Mouse (Mus musculus) lung, postnatal 0 days (tissue): Measurements from ENCODE around the gene Msi2. TPM values are rescaled to one million over a fixed set of nuclear protein-coding genes. Genes with fewer than 3 reads are reported as not detected.

Experiments used
- ATAC-seq: fragments of 200-750 bp; cut with Nextera tagmentation; 2 replicates; pipeline ENCODE4 v1.8.0; 2017; ENCODE audit warnings: moderate library complexity
- DNase-seq: peaks from one replicate; pipeline ENCODE4 v3.0.0-alpha.2; 2016; ENCODE audit warnings: low spot score
- H3K27ac ChIP-seq: fragments of 300-500 bp; sonication (generic); 2 replicates; pipeline ENCODE4 v1.5.1; 2014; ENCODE audit warnings: antibody characterized with exemption, mild to moderate bottlenecking, low read length, mixed read lengths
- H3K27me3 ChIP-seq: fragments of 300-500 bp; sonication (generic); replicated peaks from 2 replicates; pipeline ENCODE4 v1.6.1; 2014; ENCODE audit warnings: low read length, mixed read lengths; ENCODE audit not compliant: insufficient read depth
- H3K36me3 ChIP-seq: fragments of 300-500 bp; sonication (generic); 2 replicates; pipeline ENCODE4 v1.6.1; 2014; ENCODE audit warnings: low read length, mixed read lengths; ENCODE audit not compliant: insufficient read depth
- H3K4me1 ChIP-seq: fragments of 300-500 bp; sonication (generic); 2 replicates; pipeline ENCODE4 v1.6.1; 2014; ENCODE audit warnings: antibody characterized with exemption, low read depth, low read length, mixed read lengths; ENCODE audit not compliant: insufficient read depth
- H3K4me2 ChIP-seq: fragments of 300-500 bp; sonication (generic); replicated peaks from 2 replicates; pipeline ENCODE4 v1.6.1; 2014; ENCODE audit warnings: low read depth, mild to moderate bottlenecking, low read length, moderate library complexity, mixed read lengths
- H3K4me3 ChIP-seq: fragments of 300-500 bp; sonication (generic); 2 replicates; pipeline ENCODE4 v1.5.1; 2014; ENCODE audit warnings: low read depth, low read length
- H3K9ac ChIP-seq: fragments of 300-500 bp; sonication (generic); replicated peaks from 2 replicates; pipeline ENCODE4 v1.6.1; 2014; ENCODE audit warnings: low read depth, mild to moderate bottlenecking
- H3K9me3 ChIP-seq: fragments of 300-500 bp; sonication (generic); 2 replicates; pipeline ENCODE4 v1.6.1; 2016; ENCODE audit warnings: low read length, mixed read lengths
- CTCF ChIP-seq: IDR thresholded peaks from 2 replicates; pipeline ENCODE4 v1.5.1; 2016; ENCODE audit warnings: antibody characterized with exemption, mild to moderate bottlenecking
- EP300 ChIP-seq: IDR thresholded peaks from 2 replicates; pipeline ENCODE4 v1.6.1; 2016; ENCODE audit warnings: antibody characterized with exemption, mild to moderate bottlenecking, control low read depth
- WGBS: fragments of 180-500 bp; shearing (Covaris S2); extraction: QIAGEN DNeasy Blood & Tissue Kit; methylation state at CpG from one replicate; pipeline ENCODE4 v1.1.7; 2014; 5-methylcytosine and 5-hydroxymethylcytosine counted together
- polyA plus RNA-seq: library from polyadenylated mRNA; unstranded; fragments of >200 nt; fragmentation: Nextera tagmentation; extraction: Ambion mirVana; gene quantifications from 2 replicates; pipeline ENCODE4 v1.2.1, GENCODE M21; 2015

The Msi2 gene
- polyA plus RNA-seq, 1 experiment from 2014 or later, result 12.6 TPM

DNA sequence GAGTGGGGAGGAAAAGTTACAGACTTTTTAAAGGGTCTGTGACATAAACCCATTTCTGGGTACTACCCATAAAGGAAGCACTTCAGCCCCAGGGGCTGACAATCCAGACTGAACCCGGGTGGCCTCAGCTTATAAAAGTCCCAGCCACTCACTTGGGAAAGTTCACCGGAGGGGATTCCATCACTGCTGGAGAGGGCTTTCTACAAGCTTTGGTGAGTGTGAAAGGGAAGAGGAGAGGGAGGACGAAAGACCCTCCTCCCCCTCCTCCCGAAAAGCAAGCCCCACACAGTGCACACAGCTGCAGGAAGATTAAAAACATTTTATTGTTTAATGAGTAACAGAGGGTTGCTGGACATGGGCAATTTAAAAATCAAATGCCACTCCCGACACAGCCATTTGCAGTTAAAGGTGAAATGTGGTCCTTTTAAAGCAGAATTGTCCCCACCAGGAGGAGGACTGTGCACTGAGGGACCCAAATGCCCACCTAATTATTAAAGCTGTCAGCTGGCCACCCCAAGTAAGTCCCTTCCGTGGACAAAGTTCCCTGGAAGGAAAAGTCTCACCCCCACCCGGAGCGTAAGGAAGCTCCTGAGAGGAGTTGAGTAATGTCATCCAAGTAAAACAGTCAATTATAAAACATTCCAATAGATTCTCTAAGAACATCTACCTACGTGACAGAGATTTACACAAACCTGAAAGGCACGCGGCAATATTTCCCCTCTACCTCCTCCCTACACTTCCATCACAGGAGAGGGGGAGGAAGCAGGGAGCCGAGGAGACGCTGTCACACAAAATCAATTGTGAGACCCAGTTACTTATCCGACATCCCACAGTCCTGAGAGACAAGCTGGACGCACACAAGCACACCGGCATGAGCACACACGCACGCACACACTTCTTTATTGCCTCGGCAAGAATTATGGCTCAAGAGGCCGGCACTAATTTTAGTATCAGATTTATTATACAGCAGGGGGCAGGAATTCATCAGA lies 24.1 kb downstream of the Msi2 start:
- DNase-seq (no peak), ATAC-seq (no peak)
- H3K27me3 ChIP-seq, result no peaks in the 10 kb centered on the region
- H3K4me2 ChIP-seq, result no peak overlapping the region
- TF ChIP-seq CTCF (no peak), EP300 (no peak)
- no peaks in the 10 kb centered on the region for H3K36me3 ChIP-seq
- no peak overlapping the region for H3K9ac ChIP-seq
- no peaks in the 10 kb centered on the region for H3K9me3 ChIP-seq
- peaks cover 19% of the 10 kb centered on the region; the same call in 1 of the 2 replicates for H3K4me1 ChIP-seq
- WGBS, result 44% methylated on average over 20 of the region's 20 CpGs
- no peak overlapping the region for H3K27ac ChIP-seq
- H3K4me3 ChIP-seq, result no peak overlapping the region

DNA sequence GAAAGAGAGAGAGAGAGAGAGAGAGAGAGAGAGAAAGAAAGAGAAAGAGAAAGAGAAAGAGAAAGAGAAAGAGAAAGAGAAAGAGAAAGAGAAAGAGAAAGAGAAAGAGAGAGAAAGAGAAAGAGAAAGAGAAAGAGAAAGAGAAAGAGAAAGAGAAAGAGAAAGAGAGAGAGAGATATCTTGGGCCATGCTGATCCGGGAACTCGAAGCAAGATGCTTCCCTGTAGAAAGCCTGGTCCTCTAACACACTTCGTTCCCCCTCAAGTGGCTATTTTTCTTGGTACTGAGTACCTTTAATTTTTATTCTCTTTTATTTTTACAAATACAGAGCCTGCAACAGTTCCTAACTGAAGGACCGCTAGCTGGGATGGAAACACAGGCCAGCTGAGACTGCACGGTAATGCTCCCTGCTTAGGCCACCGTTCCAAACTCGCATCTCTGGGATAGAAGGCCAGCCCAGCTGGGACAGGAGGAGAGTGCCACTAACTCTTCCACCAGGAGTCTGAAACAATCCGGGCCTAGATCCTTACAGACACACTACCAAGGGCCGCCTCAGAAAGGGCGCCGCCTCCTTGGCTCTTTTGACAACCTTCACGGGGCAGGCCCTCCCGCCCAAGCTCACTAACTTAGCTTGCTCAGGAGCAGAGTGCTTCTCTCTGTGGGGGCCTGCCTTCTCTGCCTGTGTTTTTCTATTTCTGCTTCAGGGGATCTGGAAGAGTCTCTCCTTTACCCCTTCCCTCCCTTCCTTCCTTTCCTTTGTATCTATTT lies 25.1 kb downstream of the Msi2 start:
- H3K9ac ChIP-seq, result no peak overlapping the region

DNA sequence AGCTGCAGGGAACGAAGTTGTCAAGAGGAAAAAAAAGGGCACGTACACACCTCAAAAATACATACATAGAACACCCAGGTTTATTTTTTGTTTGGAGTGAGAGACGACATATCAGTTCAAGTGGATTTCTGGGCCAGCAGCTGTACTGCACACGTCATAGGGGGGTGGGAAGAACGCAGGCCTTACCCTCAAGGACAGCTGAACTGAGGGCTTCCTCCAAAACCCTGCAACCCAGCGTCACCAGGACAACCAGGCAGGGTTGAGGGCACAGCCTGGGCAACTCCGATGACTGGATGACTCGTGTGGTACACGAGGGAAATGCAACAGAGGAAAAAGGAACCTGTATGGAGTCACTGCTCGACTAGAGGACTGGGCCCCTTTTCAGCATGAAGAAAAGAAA lies 25.9 kb downstream of the Msi2 start:
- Histone ChIP-seq H3K4me1 (peaks cover 19% of the 10 kb centered on the region; the same call in 1 of the 2 replicates), H3K4me3 (no peak overlapping the region), H3K9ac (no peak overlapping the region), H3K36me3 (no peaks in the 10 kb centered on the region), H3K27ac (peak overlapping the region; percentile 27; the same call in 1 of the 2 replicates), H3K9me3 (no peaks in the 10 kb centered on the region), H3K4me2 (no peak overlapping the region), H3K27me3 (no peaks in the 10 kb centered on the region)
- TF ChIP-seq CTCF (0 out of 2 replicates have a peak, but pooled peaks have one; percentile 5), EP300 (peak; percentile 47; the same call in 1 of the 2 replicates)
- DNase-seq (peak; percentile 54), ATAC-seq (peak; percentile 81)
- WGBS, result 25% methylated on average over 8 of the region's 10 CpGs

More for the DNA sequence above, 25.1 kb downstream of the Msi2 start:
- H3K27ac ChIP-seq, result no peak overlapping the region
- no peak for TF ChIP-seq EP300
- TF ChIP-seq CTCF, result no peak
- DNase-seq (no peak), ATAC-seq (no peak)
- H3K9me3 ChIP-seq, result no peaks in the 10 kb centered on the region
- no peak overlapping the region for H3K4me3 ChIP-seq
- no peaks in the 10 kb centered on the region for H3K36me3 ChIP-seq
- peaks cover 19% of the 10 kb centered on the region; the same call in 1 of the 2 replicates for H3K4me1 ChIP-seq
- no peaks in the 10 kb centered on the region for H3K27me3 ChIP-seq
- WGBS, result 63% methylated on average over 13 of the region's 13 CpGs
- H3K4me2 ChIP-seq, result no peak overlapping the region

DNA sequence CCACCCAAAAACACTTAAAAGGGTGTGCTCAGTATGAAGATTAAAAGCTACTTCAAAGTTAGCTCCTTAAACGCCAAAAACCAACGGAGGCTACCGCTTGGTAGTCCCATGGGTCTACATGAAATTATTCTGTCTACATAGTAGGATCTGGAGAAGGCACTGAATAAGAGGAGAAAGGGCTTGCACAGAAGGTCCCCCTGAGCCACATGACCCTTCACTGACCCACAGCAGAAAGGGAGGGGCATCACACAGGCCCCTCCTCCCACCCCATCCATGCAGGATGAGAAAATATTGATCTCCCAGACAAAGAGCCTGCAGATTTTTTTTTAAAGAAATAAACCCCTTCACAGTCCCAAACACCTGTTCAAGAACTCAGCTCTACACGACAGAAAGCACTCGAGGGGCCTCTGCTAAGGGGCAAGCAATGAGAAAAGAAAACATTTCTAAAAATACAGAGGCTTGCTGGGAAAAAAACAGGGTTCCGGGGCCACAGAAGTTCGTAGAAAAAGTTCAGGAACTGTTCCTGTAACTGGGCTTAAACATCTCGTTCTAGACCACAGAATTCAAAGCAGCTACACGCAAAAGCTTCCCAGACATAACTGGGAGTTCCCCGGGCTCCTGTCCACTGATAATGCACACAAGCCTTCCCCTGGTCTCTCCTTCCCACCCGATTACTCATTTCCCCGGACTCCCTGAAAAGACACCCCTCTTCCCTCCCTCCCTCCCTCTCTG lies 27.6 kb downstream of the Msi2 start:
- DNase-seq, result no peak

DNA sequence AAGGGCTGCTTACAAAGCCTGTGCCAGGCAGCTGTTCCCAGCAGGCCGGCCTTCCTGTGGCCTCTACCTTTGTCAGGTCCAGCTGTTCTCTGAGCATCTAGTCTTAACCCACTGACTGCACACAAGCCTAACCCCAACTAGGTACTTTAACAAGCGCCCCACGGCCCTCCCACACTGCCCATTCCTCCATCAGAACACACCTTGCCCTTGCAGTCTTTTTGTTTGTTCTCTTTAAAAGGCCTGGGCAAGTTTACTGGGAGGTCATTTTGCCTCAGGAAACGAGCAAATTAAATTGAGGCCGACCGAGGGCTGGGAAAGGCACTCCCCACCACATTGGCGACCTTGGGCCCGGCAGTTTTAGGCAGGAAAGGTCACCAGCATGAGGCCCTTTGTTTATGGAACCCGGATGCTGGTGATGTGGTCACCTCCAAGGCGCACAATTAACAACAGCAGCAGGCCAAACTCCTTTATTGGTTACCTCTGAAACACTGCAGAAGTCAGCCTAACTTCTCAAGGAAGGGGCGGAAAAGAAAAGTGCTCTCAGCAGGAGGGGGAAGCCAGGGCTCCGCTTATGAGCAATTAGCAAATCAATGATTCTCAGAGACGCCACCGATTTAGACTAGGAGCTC lies 28.4 kb downstream of the Msi2 start:
- Histone ChIP-seq H3K27ac (0 out of 2 replicates have a peak overlapping the region, but pooled peaks have one; percentile 32), H3K36me3 (no peaks in the 10 kb centered on the region), H3K4me3 (no peak overlapping the region), H3K9ac (no peak overlapping the region), H3K27me3 (no peaks in the 10 kb centered on the region), H3K4me1 (peaks cover 22% of the 10 kb centered on the region; the same call in 1 of the 2 replicates), H3K9me3 (no peaks in the 10 kb centered on the region), H3K4me2 (no peak overlapping the region)
- 38% methylated on average over 14 of the region's 14 CpGs for WGBS
- ATAC-seq, result no peak
- no peak for DNase-seq
- TF ChIP-seq CTCF, result no peak
- TF ChIP-seq EP300, result no peak

More for the DNA sequence above, 27.6 kb downstream of the Msi2 start:
- no peaks in the 10 kb centered on the region for H3K27me3 ChIP-seq
- no peak overlapping the region for H3K9ac ChIP-seq
- H3K36me3 ChIP-seq, result no peaks in the 10 kb centered on the region
- no peak overlapping the region for H3K4me3 ChIP-seq
- TF ChIP-seq CTCF, result no peak
- TF ChIP-seq EP300, result no peak
- no peaks in the 10 kb centered on the region for H3K9me3 ChIP-seq
- H3K4me2 ChIP-seq, result 0 out of 2 replicates have a peak overlapping the region, but pooled peaks have one; percentile 5
- ATAC-seq, result no peak
- WGBS, result 24% methylated on average over 12 of the region's 12 CpGs
- 0 out of 2 replicates have a peak overlapping the region, but pooled peaks have one; percentile 33 for H3K27ac ChIP-seq
- peaks cover 22% of the 10 kb centered on the region; the same call in 1 of the 2 replicates for H3K4me1 ChIP-seq
